Mouse (Mus musculus): Measurements from ENCODE around the gene Gm43517.

DNA sequence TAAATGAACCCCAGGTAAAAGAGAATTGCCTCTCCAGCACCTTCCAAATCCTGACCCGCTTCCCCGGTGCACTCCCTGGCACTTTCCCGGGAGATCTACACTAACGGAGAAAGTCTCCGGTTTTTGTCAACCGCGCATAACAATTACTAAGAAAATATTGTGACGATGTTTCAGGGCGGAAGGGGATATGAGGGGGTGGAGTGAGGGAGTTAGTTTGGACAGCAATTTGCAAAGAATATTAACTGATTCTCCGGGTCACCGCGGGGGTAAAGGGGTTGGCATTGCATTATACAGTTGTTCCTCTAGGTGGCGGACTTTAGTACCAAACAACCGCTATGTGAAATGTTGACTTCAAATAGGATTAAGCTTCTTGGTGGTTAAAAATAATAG, 10.4 kb upstream of the Gm43517 start:
- TF ChIP-seq CTCF (IDR thresholded peaks at IDR 0.05; ENCODE audit: borderline replicate concordance, insufficient read depth, low read depth, low read length) (peak; percentile 38; the same call in 1 of the 2 replicates), POLR2A (IDR thresholded peaks at IDR 0.05; ENCODE audit: borderline replicate concordance, insufficient read depth, low read length) (no peak)
